Mouse (Mus musculus): ENCODE results near the gene Rhobtb1. TPM values are rescaled to one million over a fixed set of nuclear protein-coding genes. Genes with fewer than 3 reads are reported as not detected.

Gene Rhobtb1
- polyA plus RNA-seq, 1 experiment from 2014 or later: 11.4 TPM

GRCm38 (mm10) chr10:69307067-69307466, 155.8 kb downstream of the Rhobtb1 start:
- Histone ChIP-seq H3K9me3 (ENCODE audit: control insufficient read depth, low read length) (no peaks in the 10 kb centered on the region), H3K27me3 (replicated peaks; ENCODE audit: control insufficient read depth, insufficient read depth, low read length) (no peaks in the 10 kb centered on the region), H3K36me3 (ENCODE audit: control insufficient read depth, insufficient read depth, low read length) (no peaks in the 10 kb centered on the region), H3K4me2 (ENCODE audit: low read length) (no peak overlapping the region), H3K9ac (ENCODE audit: low read depth, low read length) (no peak overlapping the region), H3K4me3 (ENCODE audit: low read length) (no peak overlapping the region), H3K4me1 (ENCODE audit: control insufficient read depth, insufficient read depth, low read depth, low read length) (no peaks in the 10 kb centered on the region), H3K27ac (ENCODE audit: low read depth, low read length) (no peak overlapping the region)
- peak; percentile 50; the same call in 1 of the 2 replicates for ATAC-seq
- WGBS: 50% methylated on average over 5 of the region's 5 CpGs

GRCm38 (mm10) chr10:69309109-69309508, 157.9 kb downstream of the Rhobtb1 start:
- no peak for ATAC-seq
- WGBS: 75% methylated on average over 5 of the region's 5 CpGs

DNA sequence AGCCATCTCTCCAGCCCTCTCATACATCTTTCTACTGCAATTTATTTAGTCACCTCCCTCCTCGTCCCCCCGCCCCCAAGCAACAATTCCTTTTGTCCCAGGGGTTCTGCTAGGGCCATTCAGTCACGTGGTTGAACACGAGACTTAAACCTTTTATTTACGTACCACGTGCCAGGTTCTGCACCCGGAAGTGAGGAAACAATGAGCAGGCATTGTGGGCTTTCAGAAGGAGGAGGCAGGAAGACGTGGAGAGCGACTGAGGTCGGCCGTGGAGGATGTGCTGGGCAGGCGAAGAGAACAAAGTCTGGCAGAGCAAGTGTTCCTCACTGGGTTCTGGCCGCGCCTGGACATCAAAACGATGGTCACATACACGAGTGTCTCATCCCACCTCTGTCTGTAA, 160.6 kb downstream of the Rhobtb1 start:
- Histone ChIP-seq H3K36me3 (ENCODE audit: control insufficient read depth, insufficient read depth, low read length) (no peaks in the 10 kb centered on the region), H3K4me3 (ENCODE audit: low read length) (no peak overlapping the region), H3K9ac (ENCODE audit: low read depth, low read length) (no peak overlapping the region), H3K27ac (ENCODE audit: low read depth, low read length) (no peak overlapping the region), H3K4me1 (ENCODE audit: control insufficient read depth, insufficient read depth, low read depth, low read length) (no peaks in the 10 kb centered on the region), H3K4me2 (ENCODE audit: low read length) (no peak overlapping the region), H3K27me3 (replicated peaks; ENCODE audit: control insufficient read depth, insufficient read depth, low read length) (no peaks in the 10 kb centered on the region), H3K9me3 (ENCODE audit: control insufficient read depth, low read length) (no peaks in the 10 kb centered on the region)
- ATAC-seq: no peak
- 68% methylated on average over 16 of the region's 16 CpGs for WGBS

More at GRCm38 (mm10) chr10:69309109-69309508, 157.9 kb downstream of the Rhobtb1 start:
- no peaks in the 10 kb centered on the region for H3K36me3 ChIP-seq (ENCODE audit: control insufficient read depth, insufficient read depth, low read length)
- no peaks in the 10 kb centered on the region for H3K27me3 ChIP-seq (replicated peaks; ENCODE audit: control insufficient read depth, insufficient read depth, low read length)
- no peak overlapping the region for H3K4me3 ChIP-seq (ENCODE audit: low read length)
- no peaks in the 10 kb centered on the region for H3K4me1 ChIP-seq (ENCODE audit: control insufficient read depth, insufficient read depth, low read depth, low read length)
- H3K4me2 ChIP-seq (ENCODE audit: low read length): no peak overlapping the region
- no peak overlapping the region for H3K9ac ChIP-seq (ENCODE audit: low read depth, low read length)
- H3K9me3 ChIP-seq (ENCODE audit: control insufficient read depth, low read length): no peaks in the 10 kb centered on the region
- H3K27ac ChIP-seq (ENCODE audit: low read depth, low read length): no peak overlapping the region

DNA sequence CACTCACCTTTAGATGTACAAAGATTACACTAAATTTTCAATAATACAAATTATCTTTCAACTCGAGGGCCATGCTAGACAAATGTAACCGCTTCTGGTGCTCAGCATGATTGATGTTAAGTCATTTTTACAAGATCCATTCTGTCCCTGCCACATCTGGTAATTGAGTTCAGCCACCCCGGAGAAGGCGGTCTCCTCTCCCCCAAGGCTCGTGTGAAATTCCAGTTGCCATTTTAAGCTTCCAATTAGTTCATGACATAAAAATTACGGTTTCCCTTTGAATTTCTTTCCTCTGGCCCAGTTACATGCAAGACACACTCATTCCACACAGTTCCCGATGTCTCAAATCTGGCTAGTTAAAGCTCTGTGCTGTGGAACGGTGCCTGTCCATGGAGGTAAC, 162.7 kb downstream of the Rhobtb1 start:
- Histone ChIP-seq H3K4me1 (ENCODE audit: control insufficient read depth, insufficient read depth, low read depth, low read length) (no peaks in the 10 kb centered on the region), H3K9me3 (ENCODE audit: control insufficient read depth, low read length) (no peaks in the 10 kb centered on the region), H3K9ac (ENCODE audit: low read depth, low read length) (no peak overlapping the region), H3K4me2 (ENCODE audit: low read length) (no peak overlapping the region), H3K36me3 (ENCODE audit: control insufficient read depth, insufficient read depth, low read length) (no peaks in the 10 kb centered on the region), H3K27me3 (replicated peaks; ENCODE audit: control insufficient read depth, insufficient read depth, low read length) (no peaks in the 10 kb centered on the region), H3K27ac (ENCODE audit: low read depth, low read length) (no peak overlapping the region), H3K4me3 (ENCODE audit: low read length) (no peak overlapping the region)
- ATAC-seq: no peak
- 63% methylated on average over 8 of the region's 8 CpGs for WGBS

DNA sequence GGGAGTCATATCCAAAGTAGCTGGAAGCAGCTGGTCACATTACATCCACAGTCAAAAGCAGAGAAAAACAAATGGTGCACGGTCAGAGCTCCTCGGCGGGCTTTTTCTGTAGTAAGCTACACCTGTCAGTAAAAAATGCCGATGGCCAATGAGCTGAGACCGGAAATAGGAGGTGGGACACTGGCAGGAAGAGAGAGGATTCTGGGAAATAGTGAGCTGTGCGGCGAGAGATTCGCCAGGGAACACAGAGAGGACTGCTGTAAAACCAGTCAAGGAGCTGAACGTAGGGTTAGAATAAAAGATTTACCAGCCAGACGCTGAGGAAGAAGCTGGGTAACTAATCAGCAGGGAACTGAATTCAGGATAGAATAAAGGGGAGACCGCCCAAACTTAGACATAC, 167.3 kb downstream of the Rhobtb1 start:
- Histone ChIP-seq H3K27me3 (replicated peaks; ENCODE audit: control insufficient read depth, insufficient read depth, low read length) (no peaks in the 10 kb centered on the region), H3K9ac (ENCODE audit: low read depth, low read length) (no peak overlapping the region), H3K36me3 (ENCODE audit: control insufficient read depth, insufficient read depth, low read length) (no peaks in the 10 kb centered on the region), H3K4me2 (ENCODE audit: low read length) (no peak overlapping the region), H3K9me3 (ENCODE audit: control insufficient read depth, low read length) (no peaks in the 10 kb centered on the region), H3K27ac (ENCODE audit: low read depth, low read length) (no peak overlapping the region), H3K4me3 (ENCODE audit: low read length) (no peak overlapping the region), H3K4me1 (ENCODE audit: control insufficient read depth, insufficient read depth, low read depth, low read length) (no peaks in the 10 kb centered on the region; the same call in none of the 2 replicates)
- ATAC-seq: no peak
- WGBS: 87% methylated on average over 11 of the region's 11 CpGs

DNA sequence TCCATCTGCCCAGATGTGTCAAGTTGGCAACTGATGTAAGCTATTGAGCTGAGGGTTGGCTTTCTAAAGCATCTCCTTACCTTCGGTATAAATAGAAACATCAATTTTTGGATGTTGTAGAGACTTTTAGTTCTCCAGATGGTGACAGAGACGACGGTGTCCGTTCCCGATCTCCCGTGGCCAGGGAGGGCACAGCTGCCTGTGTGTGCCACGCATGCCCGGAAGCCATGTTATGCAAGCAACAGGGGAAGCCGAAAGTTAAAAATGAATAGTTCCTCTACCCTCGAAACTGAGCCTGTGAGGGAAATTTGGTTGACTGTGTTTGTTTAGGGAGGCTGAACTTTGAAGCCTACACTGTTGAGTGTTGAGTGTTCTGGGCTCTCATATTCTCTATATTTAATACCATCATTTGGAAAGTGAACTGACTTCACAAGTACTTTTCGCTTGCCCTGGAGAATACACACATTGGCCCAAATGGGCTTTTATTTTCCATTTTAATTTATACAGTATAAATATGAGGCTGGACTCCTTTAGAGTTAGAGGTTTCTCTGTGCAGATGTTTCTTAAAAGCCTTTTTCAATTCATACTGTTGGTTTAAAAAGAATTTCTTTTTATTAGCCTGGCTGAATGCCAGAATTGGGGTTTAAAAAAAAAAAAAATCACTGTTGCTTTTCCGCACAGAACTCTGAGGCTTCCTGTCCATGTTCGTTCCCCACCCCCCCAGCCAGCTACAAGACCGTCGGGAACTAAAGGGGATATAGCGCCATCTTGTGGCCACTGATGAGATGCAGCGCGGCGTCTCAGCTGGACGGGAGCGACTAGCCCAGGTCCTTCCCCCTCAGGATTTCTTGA, 169.7 kb downstream of the Rhobtb1 start:
- no peaks in the 10 kb centered on the region for H3K36me3 ChIP-seq (ENCODE audit: control insufficient read depth, insufficient read depth, low read length)
- WGBS: 41% methylated on average over 21 of the region's 21 CpGs
- H3K9me3 ChIP-seq (ENCODE audit: control insufficient read depth, low read length): no peaks in the 10 kb centered on the region
- no peaks in the 10 kb centered on the region for H3K27me3 ChIP-seq (replicated peaks; ENCODE audit: control insufficient read depth, insufficient read depth, low read length)
- no peak overlapping the region for H3K9ac ChIP-seq (ENCODE audit: low read depth, low read length)
- no peak overlapping the region for H3K4me3 ChIP-seq (ENCODE audit: low read length)
- peak overlapping the region; percentile 27 for H3K4me2 ChIP-seq (ENCODE audit: low read length)
- no peak overlapping the region for H3K27ac ChIP-seq (ENCODE audit: low read depth, low read length)
- ATAC-seq: peak; percentile 86
- H3K4me1 ChIP-seq (ENCODE audit: control insufficient read depth, insufficient read depth, low read depth, low read length): no peaks in the 10 kb centered on the region; the same call in none of the 2 replicates

GRCm38 (mm10) chr10:69321519-69322035, 170.3 kb downstream of the Rhobtb1 start:
- H3K4me1 ChIP-seq (ENCODE audit: control insufficient read depth, insufficient read depth, low read depth, low read length): no peaks in the 10 kb centered on the region; the same call in none of the 2 replicates
- H3K27me3 ChIP-seq (replicated peaks; ENCODE audit: control insufficient read depth, insufficient read depth, low read length): no peaks in the 10 kb centered on the region
- no peak overlapping the region for H3K9ac ChIP-seq (ENCODE audit: low read depth, low read length)
- H3K4me3 ChIP-seq (ENCODE audit: low read length): no peak overlapping the region
- H3K27ac ChIP-seq (ENCODE audit: low read depth, low read length): no peak overlapping the region
- H3K4me2 ChIP-seq (ENCODE audit: low read length): peak overlapping the region; percentile 27
- WGBS: 50% methylated on average over 15 of the region's 15 CpGs
- no peaks in the 10 kb centered on the region for H3K36me3 ChIP-seq (ENCODE audit: control insufficient read depth, insufficient read depth, low read length)
- no peaks in the 10 kb centered on the region for H3K9me3 ChIP-seq (ENCODE audit: control insufficient read depth, low read length)
- ATAC-seq: peak; percentile 7; the same call in 1 of the 2 replicates

GRCm38 (mm10) chr10:69323986-69324385, 172.8 kb downstream of the Rhobtb1 start:
- Histone ChIP-seq H3K27ac (ENCODE audit: low read depth, low read length) (no peak overlapping the region), H3K4me2 (ENCODE audit: low read length) (no peak overlapping the region), H3K36me3 (ENCODE audit: control insufficient read depth, insufficient read depth, low read length) (no peaks in the 10 kb centered on the region), H3K9ac (ENCODE audit: low read depth, low read length) (no peak overlapping the region), H3K4me1 (ENCODE audit: control insufficient read depth, insufficient read depth, low read depth, low read length) (no peaks in the 10 kb centered on the region; the same call in none of the 2 replicates), H3K4me3 (ENCODE audit: low read length) (no peak overlapping the region), H3K9me3 (ENCODE audit: control insufficient read depth, low read length) (no peaks in the 10 kb centered on the region), H3K27me3 (replicated peaks; ENCODE audit: control insufficient read depth, insufficient read depth, low read length) (no peaks in the 10 kb centered on the region)
- no peak for ATAC-seq
- 75% methylated on average over 13 of the region's 13 CpGs for WGBS

- H3K27ac ChIP-seq (ENCODE audit: low read depth, low read length): no peak overlapping the region
- H3K4me2 ChIP-seq (ENCODE audit: low read length): no peak overlapping the region
- no peak overlapping the region for H3K4me3 ChIP-seq (ENCODE audit: low read length)
- ATAC-seq: no peak
- H3K27me3 ChIP-seq (replicated peaks; ENCODE audit: control insufficient read depth, insufficient read depth, low read length): no peaks in the 10 kb centered on the region
- WGBS: 87% methylated on average over 7 of the region's 7 CpGs
- no peak overlapping the region for H3K9ac ChIP-seq (ENCODE audit: low read depth, low read length)
- no peaks in the 10 kb centered on the region; the same call in none of the 2 replicates for H3K4me1 ChIP-seq (ENCODE audit: control insufficient read depth, insufficient read depth, low read depth, low read length)
- H3K36me3 ChIP-seq (ENCODE audit: control insufficient read depth, insufficient read depth, low read length): no peaks in the 10 kb centered on the region
- no peaks in the 10 kb centered on the region for H3K9me3 ChIP-seq (ENCODE audit: control insufficient read depth, low read length)
Measured at GRCm38 (mm10) chr10:69324816-69325215, 173.6 kb downstream of the Rhobtb1 start.
